Mouse (Mus musculus) limb, embryonic 11.5 days (tissue): Measurements from ENCODE around the gene A830005F24Rik. TPM values are rescaled to one million over a fixed set of nuclear protein-coding genes. Genes with fewer than 3 reads are reported as not detected.
"Not testable (repeated sequence)": the region's sequence is repeated elsewhere in the genome, so short reads cannot be mapped to it uniquely, and the experiment has no call there.

Experiments used
- ATAC-seq: fragments of 200-750 bp; cut with Nextera tagmentation; 2 replicates; pipeline ENCODE4 v1.8.0; 2017; ENCODE audit warnings: low read depth; ENCODE audit not compliant: insufficient number of reproducible peaks, low FRiP score, low TSS enrichment
- DNase-seq: peaks from one replicate; pipeline ENCODE4 v3.0.0-alpha.2; 2015; ENCODE audit warnings: low spot score
- H3K27ac ChIP-seq: fragments of 300-500 bp; sonication (generic); replicated peaks from 2 replicates; pipeline ENCODE4 v1.5.1; 2014; ENCODE audit warnings: low read depth, mild to moderate bottlenecking, low read length
- H3K27me3 ChIP-seq: fragments of 300-500 bp; sonication (generic); 2 replicates; pipeline ENCODE4 v1.6.1; 2014; ENCODE audit warnings: mild to moderate bottlenecking, low read length, mixed read lengths; ENCODE audit not compliant: control insufficient read depth, insufficient read depth
- H3K36me3 ChIP-seq: fragments of 300-500 bp; sonication (generic); 2 replicates; pipeline ENCODE4 v1.6.1; 2014; ENCODE audit warnings: mild to moderate bottlenecking, low read length, moderate library complexity, mixed read lengths; ENCODE audit not compliant: control insufficient read depth, insufficient read depth
- H3K4me1 ChIP-seq: fragments of 300-500 bp; sonication (generic); 2 replicates; pipeline ENCODE4 v1.6.1; 2014; ENCODE audit warnings: low read length, mixed read lengths; ENCODE audit not compliant: control insufficient read depth, insufficient read depth
- H3K4me2 ChIP-seq: fragments of 300-500 bp; sonication (generic); 2 replicates; pipeline ENCODE4 v1.6.1; 2014; ENCODE audit warnings: low read depth, mild to moderate bottlenecking, moderate library complexity; ENCODE audit not compliant: severe bottlenecking
- H3K4me3 ChIP-seq: fragments of 300-500 bp; sonication (generic); 2 replicates; pipeline ENCODE4 v1.5.1; 2014; ENCODE audit warnings: low read depth, low read length
- H3K9ac ChIP-seq: fragments of 300-500 bp; sonication (generic); 2 replicates; pipeline ENCODE4 v1.6.1; 2014; ENCODE audit warnings: mild to moderate bottlenecking, low read length
- H3K9me3 ChIP-seq: fragments of 300-500 bp; sonication (generic); 2 replicates; pipeline ENCODE4 v1.6.1; 2016; ENCODE audit warnings: low read length; ENCODE audit not compliant: control insufficient read depth
- WGBS: fragments of 180-500 bp; shearing (Covaris S2); extraction: QIAGEN DNeasy Blood & Tissue Kit; methylation state at CpG from one replicate; pipeline ENCODE4 v1.1.7; 2014; 5-methylcytosine and 5-hydroxymethylcytosine counted together
- polyA plus RNA-seq: library from polyadenylated mRNA; unstranded; fragments of >200 nt; fragmentation: Nextera tagmentation; extraction: Ambion mirVana; gene quantifications from 2 replicates; pipeline ENCODE4 v1.2.1, GENCODE M21; 2014

Gene A830005F24Rik
- polyA plus RNA-seq, 1 experiment from 2014 or later = 3.5 TPM

GRCm38 (mm10) chr13:48498676-48499075 is 14.7 kb upstream of the A830005F24Rik start:
- WGBS = 40% methylated on average over 4 of the region's 4 CpGs
- H3K9ac ChIP-seq = no peak overlapping the region
- H3K4me3 ChIP-seq = no peak overlapping the region
- no peak overlapping the region for H3K27ac ChIP-seq
- no peak overlapping the region for H3K4me2 ChIP-seq
- H3K27me3 ChIP-seq = no peaks in the 10 kb centered on the region
- H3K9me3 ChIP-seq = no peaks in the 10 kb centered on the region
- peaks cover 5% of the 10 kb centered on the region for H3K36me3 ChIP-seq
- H3K4me1 ChIP-seq = no peaks in the 10 kb centered on the region
- DNase-seq (peak; percentile 51), ATAC-seq (no peak)

GRCm38 (mm10) chr13:48502422-48502821 is 10.9 kb upstream of the A830005F24Rik start:
- Histone ChIP-seq H3K4me1 (no peaks in the 10 kb centered on the region), H3K36me3 (peaks cover 3% of the 10 kb centered on the region; the same call in 1 of the 2 replicates), H3K4me2 (no peak overlapping the region), H3K27ac (no peak overlapping the region), H3K27me3 (no peaks in the 10 kb centered on the region), H3K9me3 (no peaks in the 10 kb centered on the region), H3K4me3 (no peak overlapping the region), H3K9ac (no peak overlapping the region)
- no peak for DNase-seq
- no peak for ATAC-seq
- 87% methylated on average over 5 of the region's 5 CpGs for WGBS

- Histone ChIP-seq H3K36me3 (no peaks in the 10 kb centered on the region), H3K9me3 (no peaks in the 10 kb centered on the region), H3K27ac (no peak overlapping the region), H3K4me2 (no peak overlapping the region), H3K4me1 (no peaks in the 10 kb centered on the region), H3K9ac (no peak overlapping the region), H3K4me3 (no peak overlapping the region), H3K27me3 (no peaks in the 10 kb centered on the region)
- ATAC-seq (no peak), DNase-seq (no peak)
- 86% methylated on average over 9 of the region's 9 CpGs for WGBS
Measured at GRCm38 (mm10) chr13:48508661-48509060, 4.7 kb upstream of the A830005F24Rik start.

GRCm38 (mm10) chr13:48515861-48516260 is 2.5 kb downstream of the A830005F24Rik start:
- Histone ChIP-seq H3K36me3 (no peaks in the 10 kb centered on the region), H3K27ac (no peak overlapping the region), H3K27me3 (no peaks in the 10 kb centered on the region), H3K4me1 (no peaks in the 10 kb centered on the region), H3K9ac (no peak overlapping the region), H3K4me3 (no peak overlapping the region), H3K4me2 (no peak overlapping the region), H3K9me3 (no peaks in the 10 kb centered on the region)
- ATAC-seq (no peak), DNase-seq (no peak)
- 83% methylated on average over 4 of the region's 4 CpGs for whole genome bisulfite sequencing

GRCm38 (mm10) chr13:48519122-48519521 is 5.8 kb downstream of the A830005F24Rik start:
- not testable (repeated sequence) for DNase-seq, H3K9me3 ChIP-seq, H3K4me3 ChIP-seq, H3K27ac ChIP-seq, ATAC-seq, H3K27me3 ChIP-seq, H3K4me1 ChIP-seq, H3K9ac ChIP-seq, H3K36me3 ChIP-seq, H3K4me2 ChIP-seq

- no peak for ATAC-seq
- 82% methylated on average over 5 of the region's 5 CpGs for WGBS
- Histone ChIP-seq H3K9me3 (no peaks in the 10 kb centered on the region), H3K4me3 (no peak overlapping the region), H3K4me1 (no peaks in the 10 kb centered on the region), H3K27ac (no peak overlapping the region), H3K36me3 (no peaks in the 10 kb centered on the region), H3K4me2 (no peak overlapping the region), H3K9ac (no peak overlapping the region), H3K27me3 (no peaks in the 10 kb centered on the region)
- no peak for DNase-seq
Measured at GRCm38 (mm10) chr13:48525745-48526144, 12.4 kb downstream of the A830005F24Rik start.

GRCm38 (mm10) chr13:48528123-48528871 is 14.9 kb downstream of the A830005F24Rik start:
- no peaks in the 10 kb centered on the region for H3K27me3 ChIP-seq
- no peaks in the 10 kb centered on the region for H3K9me3 ChIP-seq
- DNase-seq = peak; percentile 73
- H3K36me3 ChIP-seq = no peaks in the 10 kb centered on the region
- no peak overlapping the region for H3K4me2 ChIP-seq
- WGBS = 55% methylated on average over 15 of the region's 15 CpGs
- no peaks in the 10 kb centered on the region for H3K4me1 ChIP-seq
- no peak overlapping the region for H3K4me3 ChIP-seq
- peak; percentile 35; the same call in 1 of the 2 replicates for ATAC-seq
- no peak overlapping the region for H3K27ac ChIP-seq
- no peak overlapping the region for H3K9ac ChIP-seq

GRCm38 (mm10) chr13:48529028-48529427 is 15.7 kb downstream of the A830005F24Rik start:
- no peak overlapping the region for H3K4me3 ChIP-seq
- no peaks in the 10 kb centered on the region for H3K9me3 ChIP-seq
- no peak overlapping the region for H3K9ac ChIP-seq
- no peak overlapping the region for H3K27ac ChIP-seq
- no peaks in the 10 kb centered on the region for H3K4me1 ChIP-seq
- DNase-seq (no peak), ATAC-seq (no peak)
- WGBS = 49% methylated on average over 2 of the region's 2 CpGs
- H3K27me3 ChIP-seq = no peaks in the 10 kb centered on the region
- H3K36me3 ChIP-seq = no peaks in the 10 kb centered on the region
- H3K4me2 ChIP-seq = no peak overlapping the region

- Histone ChIP-seq H3K4me2 (no peak overlapping the region), H3K27me3 (no peaks in the 10 kb centered on the region), H3K9me3 (no peaks in the 10 kb centered on the region), H3K9ac (no peak overlapping the region), H3K4me3 (no peak overlapping the region), H3K36me3 (no peaks in the 10 kb centered on the region; the same call in 1 of the 2 replicates), H3K4me1 (no peaks in the 10 kb centered on the region), H3K27ac (no peak overlapping the region)
- no peak for ATAC-seq
- 80% methylated on average over 2 of the region's 2 CpGs for WGBS
- DNase-seq = no peak
Measured at GRCm38 (mm10) chr13:48530685-48531084, 17.3 kb downstream of the A830005F24Rik start.
